Comparison of ENCODE assay signal across 21 mouse cellular contexts in genomic region chr6:128158031-128158430, GRCm38 (mm10). TPM values are rescaled to one million over a fixed set of nuclear protein-coding genes. Genes with fewer than 3 reads are reported as not detected.
DNase-seq lines count a peak whose midpoint lies in the region; ATAC-seq and TF ChIP-seq lines count a peak whose summit lies in the region.
"Had no signal": no experiment of that assay in that cellular context is flagged by ENCODE, and none has a peak within 500 bp of the region (broad histone marks: within the 10 kb centered on the region; RNA-seq: fewer than 3 reads in every experiment).

No protein-coding gene starts in this region.

- no peaks in the 10 kb centered on the region for H3K9me3 ChIP-seq in hindbrain, embryonic 15.5 days
- no peaks in the 10 kb centered on the region for H3K9me3 ChIP-seq in hindbrain, embryonic 10.5 days
- no peaks in the 10 kb centered on the region for H3K9me3 ChIP-seq in midbrain, embryonic 13.5 days
- no peaks in the 10 kb centered on the region for H3K9me3 ChIP-seq in midbrain, embryonic 15.5 days
- no peaks in the 10 kb centered on the region for H3K9me3 ChIP-seq in ES-E14 (ENCODE audit: control insufficient read depth, insufficient read depth, low read depth, low read length)
- H3K9me3 ChIP-seq: heart, embryonic 10.5 days had no signal

- no peaks in the 10 kb centered on the region; the same call in 1 of the 2 replicates for H3K4me1 ChIP-seq in hindbrain, embryonic 15.5 days (replicated peaks)
- peaks cover 6% of the 10 kb centered on the region; the same call in 1 of the 2 replicates for H3K4me1 ChIP-seq in hindbrain, embryonic 10.5 days (replicated peaks)
- no peaks in the 10 kb centered on the region for H3K4me1 ChIP-seq in midbrain, embryonic 13.5 days (replicated peaks)
- no peaks in the 10 kb centered on the region for H3K4me1 ChIP-seq in midbrain, embryonic 15.5 days
- H3K4me1 ChIP-seq in ES-E14 (ENCODE audit: control insufficient read depth in 2 of 2, insufficient read depth in 2 of 2, low read length in 2 of 2, poor library complexity in 1 of 2), result peaks cover 0 to 4% of the 10 kb centered on the region in 2 experiments; a peak in 1 of 4 replicates
- H3K4me1 ChIP-seq: heart, embryonic 10.5 days had no signal

- in situ Hi-C loops in ES-E14 (cut with MboI; ENCODE audit: low sequenced_read_pairs in 2 of 2, unreplicated experiment in 2 of 2), result no loop called here

- H3K36me3 ChIP-seq in hindbrain, embryonic 15.5 days, result no peaks in the 10 kb centered on the region
- no peaks in the 10 kb centered on the region for H3K36me3 ChIP-seq in hindbrain, embryonic 10.5 days
- no peaks in the 10 kb centered on the region for H3K36me3 ChIP-seq in midbrain, embryonic 13.5 days
- H3K36me3 ChIP-seq in midbrain, embryonic 15.5 days (replicated peaks), result no peaks in the 10 kb centered on the region
- no peaks in the 10 kb centered on the region for H3K36me3 ChIP-seq in ES-E14 (ENCODE audit: control insufficient read depth, insufficient read depth, low read length, poor library complexity, severe bottlenecking)
- H3K36me3 ChIP-seq: heart, embryonic 10.5 days had no signal

- H3K9ac ChIP-seq in hindbrain, embryonic 15.5 days, result no peak overlapping the region
- H3K9ac ChIP-seq in midbrain, embryonic 13.5 days (replicated peaks), result no peak overlapping the region
- H3K9ac ChIP-seq in midbrain, embryonic 15.5 days, result no peak overlapping the region
- H3K9ac ChIP-seq in ES-E14 (ENCODE audit: insufficient read depth, low read depth, low read length, poor library complexity, severe bottlenecking), result no peak overlapping the region

- 0 out of 2 replicates have a peak overlapping the region, but pooled peaks have one; percentile 8 for H3K4me2 ChIP-seq in hindbrain, embryonic 15.5 days
- H3K4me2 ChIP-seq in midbrain, embryonic 13.5 days (replicated peaks), result no peak overlapping the region
- no peak overlapping the region for H3K4me2 ChIP-seq in midbrain, embryonic 15.5 days

- no peaks in the 10 kb centered on the region for H3K27me3 ChIP-seq in hindbrain, embryonic 15.5 days
- H3K27me3 ChIP-seq in hindbrain, embryonic 10.5 days (ENCODE audit: insufficient read depth, poor library complexity, severe bottlenecking), result no peaks in the 10 kb centered on the region
- H3K27me3 ChIP-seq in midbrain, embryonic 13.5 days, result no peaks in the 10 kb centered on the region
- H3K27me3 ChIP-seq in midbrain, embryonic 15.5 days (replicated peaks), result no peaks in the 10 kb centered on the region

- ATAC-seq in hindbrain, embryonic 15.5 days (ENCODE audit: low FRiP score, low read depth), result no peak; the same call in 1 of the 2 replicates
- ATAC-seq in midbrain, embryonic 13.5 days, result 0 out of 2 replicates have a peak, but pooled peaks have one; percentile 27
- ATAC-seq in midbrain, embryonic 15.5 days (replicated peaks), result no peak; the same call in 1 of the 2 replicates
- ATAC-seq: lung, postnatal 0 days had no signal

- no peak overlapping the region for H3K4me3 ChIP-seq in hindbrain, embryonic 15.5 days
- H3K4me3 ChIP-seq in hindbrain, embryonic 10.5 days, result no peak overlapping the region
- no peak overlapping the region for H3K4me3 ChIP-seq in midbrain, embryonic 13.5 days (replicated peaks)
- no peak overlapping the region for H3K4me3 ChIP-seq in midbrain, embryonic 15.5 days
- H3K4me3 ChIP-seq in ES-E14 (ENCODE audit: insufficient read depth in 1 of 2, low read depth in 1 of 2, low read length in 2 of 2, poor library complexity in 1 of 2, severe bottlenecking in 1 of 2), result no peak overlapping the region
- H3K4me3 ChIP-seq: gastrocnemius, adult 2 months; heart, embryonic 10.5 days; megakaryocyte, embryonic 14.5 days; myocyte had no signal

- H3K27ac ChIP-seq in hindbrain, embryonic 15.5 days (replicated peaks), result no peak overlapping the region
- H3K27ac ChIP-seq in hindbrain, embryonic 10.5 days, result no peak overlapping the region
- no peak overlapping the region for H3K27ac ChIP-seq in midbrain, embryonic 13.5 days
- no peak overlapping the region for H3K27ac ChIP-seq in midbrain, embryonic 15.5 days
- H3K27ac ChIP-seq in ES-E14 (ENCODE audit: insufficient read depth, low read depth, low read length, poor library complexity, severe bottlenecking), result no peak overlapping the region
- H3K27ac ChIP-seq: gastrocnemius, adult 2 months; heart, embryonic 10.5 days; kidney, postnatal 0 days had no signal

- WGBS in hindbrain, embryonic 15.5 days, result 42% methylated on average over 12 of the region's 12 CpGs
- WGBS in hindbrain, embryonic 10.5 days, result 74% methylated on average over 12 of the region's 12 CpGs
- 63% methylated on average over 12 of the region's 12 CpGs for WGBS in midbrain, embryonic 13.5 days
- 61% methylated on average over 12 of the region's 12 CpGs for WGBS in midbrain, embryonic 15.5 days

- no peak for DNase-seq in hindbrain, embryonic 10.5 days (ENCODE audit: low spot score)
- DNase-seq in ES-E14 (ENCODE audit: low read depth, low spot score), result no peak
- peak; percentile 46 for DNase-seq in brain, adult 2 months (ENCODE audit: low read depth, low spot score)
- no peak for DNase-seq in Muller cell, postnatal 12 days (ENCODE audit: inconsistent ontology term)
- DNase-seq: adrenal gland, postnatal 10 days; cerebellum, adult 11 months; cerebellum, postnatal 14 days; gastrocnemius, adult 2 months; kidney, adult 11 months; left cerebral cortex, postnatal 4 days; liver; right cerebral cortex, adult 18-20 months; thymus, postnatal 36 days had no signal

TF ChIP-seq in ES-E14, 5 proteins besides CTCF, POLR2A, EP300 and RAD21:
- TF ChIP-seq CHD2 (IDR thresholded peaks at IDR 0.05; ENCODE audit: low read depth, low read length) (no peak), MAFK (IDR thresholded peaks at IDR 0.05; ENCODE audit: insufficient read depth, low read depth, low read length) (no peak), HCFC1 (IDR thresholded peaks at IDR 0.05; ENCODE audit: borderline replicate concordance, insufficient read depth, low read length) (no peak), ZNF384 (IDR thresholded peaks at IDR 0.05; ENCODE audit: low read depth, low read length) (no peak), ZC3H11A (IDR thresholded peaks at IDR 0.05; ENCODE audit: borderline replicate concordance, low read depth, low read length) (peak; percentile 99)

RNA-seq across cellular contexts. Expression of gene Tspan9, which starts 14.6 kb away (rescaled TPM):
- 54.2 and 54.4 TPM in 2 replicates for polyA plus RNA-seq in hindbrain, embryonic 15.5 days (2015; fragmentation: Nextera tagmentation; extraction: Ambion mirVana)
- polyA plus RNA-seq in hindbrain, embryonic 10.5 days (2016; fragmentation: Nextera tagmentation; extraction: Ambion mirVana), result 65.7 and 67.8 TPM in 2 replicates
- polyA plus RNA-seq in midbrain, embryonic 13.5 days (2015; fragmentation: Nextera tagmentation; extraction: Ambion mirVana), result 24.0 and 29.3 TPM in 2 replicates
- polyA plus RNA-seq in midbrain, embryonic 15.5 days (2015; fragmentation: Nextera tagmentation; extraction: Ambion mirVana), result 33.9 and 42.1 TPM in 2 replicates
- total RNA-seq in ES-E14 (2012; rRNA removed), result 161 and 175 TPM in 2 replicates
